Mouse (Mus musculus): ENCODE data around the gene Slit2. TPM values are rescaled to one million over a fixed set of nuclear protein-coding genes. Genes with fewer than 3 reads are reported as not detected.

Gene Slit2
- polyA plus RNA-seq, 1 experiment = 0.20 TPM

DNA sequence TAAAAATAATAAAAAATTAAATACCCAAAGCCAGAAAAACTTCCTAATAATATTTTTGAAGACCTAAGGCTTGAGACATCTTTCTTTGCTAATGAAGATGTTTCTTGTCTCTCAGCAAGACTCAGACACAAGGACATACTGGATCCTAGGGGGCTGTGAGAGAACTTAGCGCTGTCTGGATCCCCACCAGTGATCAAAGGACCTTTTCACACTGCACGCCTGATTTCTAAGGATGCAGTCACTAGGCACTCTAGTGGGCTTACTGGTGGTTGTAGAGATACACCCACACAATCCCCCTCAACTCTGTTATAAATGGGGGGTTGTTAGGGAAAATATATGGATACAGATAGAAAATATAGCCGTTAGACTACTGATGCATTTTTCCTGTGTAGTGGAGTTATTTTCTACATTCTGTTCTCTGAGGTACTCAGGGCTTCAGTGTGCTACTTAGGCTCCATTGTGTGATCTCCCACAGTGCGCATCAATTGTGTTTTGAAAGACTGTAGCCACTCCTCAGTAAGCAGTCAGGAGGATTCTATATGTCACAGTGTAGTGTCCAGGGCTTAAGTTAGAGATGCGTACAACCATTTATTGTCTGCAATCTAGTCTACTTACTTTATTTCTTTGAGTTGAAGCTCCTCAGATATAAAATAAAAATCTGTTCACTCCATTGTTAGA lies 67.8 kb downstream of the Slit2 start:
- DNase-seq (ENCODE audit: low read depth in 1 of 2, low spot score in 2 of 2) = no peak
- no peaks in the 10 kb centered on the region for H3K27me3 ChIP-seq (ENCODE audit: control insufficient read depth, insufficient read depth, low read length)
- WGBS = 88% methylated on average over 5 of the region's 5 CpGs
- no peaks in the 10 kb centered on the region for H3K36me3 ChIP-seq (ENCODE audit: control insufficient read depth, insufficient read depth, low read length)
- H3K27ac ChIP-seq (ENCODE audit: insufficient read depth, low read length) = no peak overlapping the region
- no peaks in the 10 kb centered on the region for H3K4me1 ChIP-seq (ENCODE audit: control insufficient read depth, insufficient read depth, insufficient read length)
- TF ChIP-seq POLR2A (IDR thresholded peaks at IDR 0.05; ENCODE audit: low read depth, low read length) = no peak
- TF ChIP-seq CTCF (IDR thresholded peaks at IDR 0.05; ENCODE audit: extremely low read depth, insufficient read depth, insufficient read length, insufficient replicate concordance) = no peak
- no peak overlapping the region for H3K4me3 ChIP-seq (ENCODE audit: extremely low read depth, insufficient read depth, insufficient read length)

DNA sequence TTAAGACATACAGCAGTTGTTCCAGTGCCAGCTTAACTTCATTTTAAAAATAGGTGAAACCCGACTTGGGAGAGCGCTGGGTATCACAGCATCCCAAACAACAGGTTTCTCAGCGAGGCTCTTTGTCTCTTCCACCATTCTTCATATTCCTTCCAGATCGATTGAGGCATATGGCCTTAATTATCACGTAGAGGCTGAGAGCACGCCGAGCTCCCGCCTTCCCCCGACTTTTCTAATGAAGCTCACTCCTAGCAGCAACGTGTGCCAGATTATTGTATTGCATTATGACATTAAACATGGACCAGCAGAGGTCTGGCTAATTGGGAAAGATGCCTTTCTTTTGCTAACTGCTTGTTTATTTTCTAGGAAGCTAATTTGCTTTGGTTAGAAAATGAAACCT lies 75.7 kb downstream of the Slit2 start:
- Histone ChIP-seq H3K27me3 (ENCODE audit: control insufficient read depth, insufficient read depth, low read length) (no peaks in the 10 kb centered on the region), H3K4me3 (ENCODE audit: extremely low read depth, insufficient read depth, insufficient read length) (no peak overlapping the region), H3K36me3 (ENCODE audit: control insufficient read depth, insufficient read depth, low read length) (no peaks in the 10 kb centered on the region), H3K27ac (ENCODE audit: insufficient read depth, low read length) (no peak overlapping the region), H3K4me1 (ENCODE audit: control insufficient read depth, insufficient read depth, insufficient read length) (no peaks in the 10 kb centered on the region)
- TF ChIP-seq CTCF (IDR thresholded peaks at IDR 0.05; ENCODE audit: extremely low read depth, insufficient read depth, insufficient read length, insufficient replicate concordance) (no peak), POLR2A (IDR thresholded peaks at IDR 0.05; ENCODE audit: low read depth, low read length) (no peak)
- DNase-seq (ENCODE audit: low read depth in 1 of 2, low spot score in 2 of 2) = no peak
- WGBS = 87% methylated on average over 10 of the region's 10 CpGs

DNA sequence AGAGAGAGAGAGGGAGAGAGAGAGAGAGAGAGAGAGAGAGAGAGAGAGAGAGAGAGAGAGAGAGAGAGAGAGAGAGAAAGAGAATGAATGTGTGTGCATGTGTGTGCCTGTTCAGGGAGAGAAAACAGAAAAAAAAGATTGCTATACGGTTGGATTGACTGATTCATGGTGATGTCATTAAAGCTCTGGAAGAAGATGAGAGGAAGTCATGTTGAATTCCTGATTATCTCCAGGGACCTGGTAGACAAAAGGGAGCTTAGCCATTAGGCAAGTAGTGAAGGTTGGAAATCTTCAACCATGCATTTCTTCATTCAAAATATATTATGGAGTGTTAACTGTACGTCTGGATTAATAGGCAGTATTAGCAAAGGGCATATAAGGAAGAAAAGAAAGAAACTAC lies 77.8 kb downstream of the Slit2 start:
- no peaks in the 10 kb centered on the region for H3K36me3 ChIP-seq (ENCODE audit: control insufficient read depth, insufficient read depth, low read length)
- 81% methylated on average over 2 of the region's 2 CpGs for WGBS
- no peak overlapping the region for H3K27ac ChIP-seq (ENCODE audit: insufficient read depth, low read length)
- TF ChIP-seq POLR2A (IDR thresholded peaks at IDR 0.05; ENCODE audit: low read depth, low read length) (no peak), CTCF (IDR thresholded peaks at IDR 0.05; ENCODE audit: extremely low read depth, insufficient read depth, insufficient read length, insufficient replicate concordance) (no peak)
- no peaks in the 10 kb centered on the region for H3K4me1 ChIP-seq (ENCODE audit: control insufficient read depth, insufficient read depth, insufficient read length)
- no peak overlapping the region for H3K4me3 ChIP-seq (ENCODE audit: extremely low read depth, insufficient read depth, insufficient read length)
- no peak for DNase-seq (ENCODE audit: low read depth in 1 of 2, low spot score in 2 of 2)
- H3K27me3 ChIP-seq (ENCODE audit: control insufficient read depth, insufficient read depth, low read length) = no peaks in the 10 kb centered on the region

DNA sequence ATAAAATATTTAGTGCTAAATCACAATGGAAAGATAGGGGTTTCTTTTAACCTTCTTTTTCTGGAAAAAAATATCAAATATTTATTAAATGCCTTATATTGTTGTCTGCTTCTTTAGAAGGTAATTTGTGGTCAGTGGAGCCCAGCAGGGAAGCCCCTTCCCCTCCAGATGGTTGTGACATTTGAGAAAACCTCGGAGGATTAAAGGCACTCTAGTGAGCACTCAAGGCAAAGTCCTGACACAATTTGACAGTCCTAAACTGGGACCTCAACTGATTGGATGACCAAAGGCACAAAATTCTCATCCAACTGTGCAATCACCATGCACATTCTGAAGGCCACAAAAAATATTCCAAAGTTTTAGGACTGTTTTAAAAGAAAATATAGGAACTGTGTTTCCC lies 95.8 kb downstream of the Slit2 start:
- no peak for TF ChIP-seq POLR2A (IDR thresholded peaks at IDR 0.05; ENCODE audit: low read depth, low read length)
- no peak for TF ChIP-seq CTCF (IDR thresholded peaks at IDR 0.05; ENCODE audit: extremely low read depth, insufficient read depth, insufficient read length, insufficient replicate concordance)
- Histone ChIP-seq H3K27ac (ENCODE audit: insufficient read depth, low read length) (no peak overlapping the region), H3K27me3 (ENCODE audit: control insufficient read depth, insufficient read depth, low read length) (no peaks in the 10 kb centered on the region), H3K4me1 (ENCODE audit: control insufficient read depth, insufficient read depth, insufficient read length) (no peaks in the 10 kb centered on the region), H3K36me3 (ENCODE audit: control insufficient read depth, insufficient read depth, low read length) (no peaks in the 10 kb centered on the region), H3K4me3 (ENCODE audit: extremely low read depth, insufficient read depth, insufficient read length) (no peak overlapping the region)
- DNase-seq (ENCODE audit: low read depth in 1 of 2, low spot score in 2 of 2) = no peak
- 69% methylated on average over 1 of the region's 1 CpGs for WGBS

DNA sequence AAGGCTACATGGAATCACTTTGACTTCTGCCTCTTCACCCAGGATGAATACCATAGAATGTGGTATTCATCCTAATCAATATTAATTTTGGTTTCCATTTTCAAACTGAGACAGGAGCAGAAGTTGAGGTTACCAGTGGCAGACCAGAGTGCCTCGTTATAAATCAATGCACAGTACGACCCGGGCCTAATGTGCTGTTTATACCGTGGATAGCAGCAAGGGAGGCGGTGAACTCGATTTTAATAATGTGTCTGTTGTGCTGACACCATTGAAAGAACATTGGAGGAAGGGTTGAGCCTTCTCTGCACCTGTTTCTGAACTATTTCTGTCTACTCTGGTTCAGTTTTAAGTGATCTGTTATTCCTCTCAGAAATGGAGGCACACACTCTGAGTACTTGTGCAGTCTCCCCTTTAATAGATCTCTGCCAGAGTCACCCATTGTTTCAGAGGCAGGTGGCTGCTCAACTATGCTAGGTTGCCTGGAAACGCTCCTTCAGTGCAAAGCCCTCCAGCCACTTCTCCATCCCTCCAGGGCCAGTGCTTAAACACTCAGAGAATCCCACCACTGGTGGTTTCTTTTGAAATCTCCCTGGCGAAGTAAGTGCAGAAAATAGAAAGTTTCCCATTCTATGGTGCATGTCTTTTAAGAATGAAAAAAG lies 98.4 kb downstream of the Slit2 start:
- H3K36me3 ChIP-seq (ENCODE audit: control insufficient read depth, insufficient read depth, low read length) = no peaks in the 10 kb centered on the region
- TF ChIP-seq POLR2A (IDR thresholded peaks at IDR 0.05; ENCODE audit: low read depth, low read length) (no peak), CTCF (IDR thresholded peaks at IDR 0.05; ENCODE audit: extremely low read depth, insufficient read depth, insufficient read length, insufficient replicate concordance) (no peak)
- H3K4me3 ChIP-seq (ENCODE audit: extremely low read depth, insufficient read depth, insufficient read length) = no peak overlapping the region
- no peaks in the 10 kb centered on the region for H3K4me1 ChIP-seq (ENCODE audit: control insufficient read depth, insufficient read depth, insufficient read length)
- H3K27ac ChIP-seq (ENCODE audit: insufficient read depth, low read length) = no peak overlapping the region
- DNase-seq (ENCODE audit: low read depth in 1 of 2, low spot score in 2 of 2) = no peak
- 82% methylated on average over 8 of the region's 8 CpGs for WGBS
- H3K27me3 ChIP-seq (ENCODE audit: control insufficient read depth, insufficient read depth, low read length) = no peaks in the 10 kb centered on the region

DNA sequence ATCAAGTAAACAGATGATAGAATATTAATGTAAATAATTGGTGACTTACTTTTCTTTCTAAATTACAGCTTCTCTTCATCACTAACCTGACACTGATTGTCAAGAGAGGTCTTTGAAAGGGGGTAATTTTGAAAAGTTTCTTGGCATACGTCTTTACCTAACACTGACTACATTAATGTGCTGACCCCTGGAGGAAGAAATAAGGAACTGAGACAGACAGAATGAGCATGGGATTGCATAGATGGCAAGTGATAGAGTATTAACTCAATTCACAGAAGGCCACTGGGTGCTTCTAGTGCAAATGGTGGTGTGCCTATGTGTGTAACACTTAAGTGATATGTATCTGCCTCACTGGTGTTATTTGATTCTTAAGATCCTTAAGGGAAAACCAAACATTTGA lies 130.5 kb downstream of the Slit2 start:
- no peak for TF ChIP-seq POLR2A (IDR thresholded peaks at IDR 0.05; ENCODE audit: low read depth, low read length)
- TF ChIP-seq CTCF (IDR thresholded peaks at IDR 0.05; ENCODE audit: extremely low read depth, insufficient read depth, insufficient read length, insufficient replicate concordance) = no peak
- no peak for DNase-seq (ENCODE audit: low read depth in 1 of 2, low spot score in 2 of 2)

DNA sequence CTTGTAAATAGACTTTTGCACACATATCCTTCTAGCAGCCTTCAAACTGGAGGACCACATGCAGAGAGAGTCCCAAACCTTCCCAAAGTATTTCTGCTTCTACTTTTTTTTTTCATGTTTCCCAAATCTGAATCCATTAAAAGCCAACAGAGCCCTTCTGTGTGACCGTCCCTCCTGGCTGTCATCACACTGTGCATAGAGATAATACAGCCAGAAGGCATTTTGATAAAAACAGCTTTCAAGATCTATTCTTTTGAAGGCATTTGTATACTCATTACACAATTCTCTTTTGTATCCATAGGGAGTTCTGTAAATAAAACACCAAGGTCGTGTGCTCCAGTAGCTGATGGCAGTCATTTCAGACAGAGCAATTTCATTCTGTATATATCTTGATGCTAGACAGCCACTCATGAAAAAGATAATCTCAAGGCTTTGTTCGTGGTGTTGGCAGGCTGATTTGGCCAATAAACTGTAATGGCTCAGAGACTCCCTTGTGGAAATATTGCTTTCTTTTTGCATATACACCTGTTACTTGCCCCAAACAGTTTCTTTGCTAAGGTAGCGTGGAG lies 132.1 kb downstream of the Slit2 start:
- Histone ChIP-seq H3K4me1 (ENCODE audit: control insufficient read depth, insufficient read depth, insufficient read length) (no peaks in the 10 kb centered on the region), H3K4me3 (ENCODE audit: extremely low read depth, insufficient read depth, insufficient read length) (no peak overlapping the region), H3K27ac (ENCODE audit: insufficient read depth, low read length) (no peak overlapping the region), H3K27me3 (ENCODE audit: control insufficient read depth, insufficient read depth, low read length) (no peaks in the 10 kb centered on the region), H3K36me3 (ENCODE audit: control insufficient read depth, insufficient read depth, low read length) (no peaks in the 10 kb centered on the region)
- TF ChIP-seq CTCF (IDR thresholded peaks at IDR 0.05; ENCODE audit: extremely low read depth, insufficient read depth, insufficient read length, insufficient replicate concordance) = no peak
- TF ChIP-seq POLR2A (IDR thresholded peaks at IDR 0.05; ENCODE audit: low read depth, low read length) = no peak
- 77% methylated on average over 4 of the region's 4 CpGs for WGBS
- no peak for DNase-seq (ENCODE audit: low read depth in 1 of 2, low spot score in 2 of 2)

More for the DNA sequence above, 130.5 kb downstream of the Slit2 start:
- WGBS = 38% methylated on average over 1 of the region's 1 CpGs
- H3K4me3 ChIP-seq (ENCODE audit: extremely low read depth, insufficient read depth, insufficient read length) = no peak overlapping the region
- H3K36me3 ChIP-seq (ENCODE audit: control insufficient read depth, insufficient read depth, low read length) = no peaks in the 10 kb centered on the region
- no peaks in the 10 kb centered on the region for H3K27me3 ChIP-seq (ENCODE audit: control insufficient read depth, insufficient read depth, low read length)
- no peaks in the 10 kb centered on the region for H3K4me1 ChIP-seq (ENCODE audit: control insufficient read depth, insufficient read depth, insufficient read length)
- H3K27ac ChIP-seq (ENCODE audit: insufficient read depth, low read length) = no peak overlapping the region

Data from spleen, adult 2 months (tissue).